Mouse (Mus musculus) heart, postnatal 10 days (tissue): ENCODE measurements at regions not wholly inside any gene's neighbourhood (a gene's known extent, or its start where the extent isn't known, plus 50 kb on each side); places are given as distances from the start of the nearest gene placed in this dataset.

Source experiments
- DNase-seq, 2 experiments: peaks; one replicate each; pipeline ENCODE4 v3.0.0; 2021
- intact Hi-C: fragments of 180-260 bp; cut with DNase I; formaldehyde crosslinking; loops from one replicate; pipeline ENCODE4 v1.15.1; 2025

GRCm38 (mm10) chr1:50622870-50623607, 277.4 kb upstream of the Tmeff2 start:
- intact Hi-C loops = no loop called here
- no peak for DNase-seq

GRCm38 (mm10) chr1:50629000-50629399, 271.4 kb upstream of the Tmeff2 start:
- intact Hi-C loops = no loop called here
- DNase-seq = no peak

- intact Hi-C loops = loop anchor here (5.0 kb wide), 1 partner anchor 68 kb away; no protein-coding TSS in a partner anchor
- DNase-seq = peak; percentile 10 to 21
Measured at GRCm38 (mm10) chr1:50629473-50630071, 270.9 kb upstream of the Tmeff2 start.

GRCm38 (mm10) chr1:50637992-50638391, 262.5 kb upstream of the Tmeff2 start:
- DNase-seq = no peak
- intact Hi-C loops = no loop called here

- intact Hi-C loops = no loop called here
- no peak for DNase-seq
Measured at GRCm38 (mm10) chr1:50646931-50647674, 253.3 kb upstream of the Tmeff2 start.

- intact Hi-C loops = no loop called here
- DNase-seq = no peak
Measured at GRCm38 (mm10) chr1:50651974-50652665, 248.3 kb upstream of the Tmeff2 start.

GRCm38 (mm10) chr1:50665139-50665538, 235.3 kb upstream of the Tmeff2 start:
- no peak for DNase-seq
- intact Hi-C loops = no loop called here

GRCm38 (mm10) chr1:50682971-50683370, 217.5 kb upstream of the Tmeff2 start:
- no peak for DNase-seq
- intact Hi-C loops = no loop called here

- intact Hi-C loops = no loop called here
- no peak for DNase-seq
Measured at GRCm38 (mm10) chr1:50685361-50685760, 215.1 kb upstream of the Tmeff2 start.

GRCm38 (mm10) chr1:50696916-50697315, 203.5 kb upstream of the Tmeff2 start:
- intact Hi-C loops = loop anchor here (5.0 kb wide), 1 partner anchor 65 kb away; no protein-coding TSS in a partner anchor
- DNase-seq = peak; percentile 41 to 58

GRCm38 (mm10) chr1:50697333-50698216, 202.9 kb upstream of the Tmeff2 start:
- intact Hi-C loops = loop anchor here (5.0 kb wide), 1 partner anchor 65 kb away; no protein-coding TSS in a partner anchor
- DNase-seq = no peak

- intact Hi-C loops = no loop called here
- DNase-seq = no peak
Measured at GRCm38 (mm10) chr1:50704639-50705038, 195.8 kb upstream of the Tmeff2 start.

- no peak for DNase-seq
Measured at GRCm38 (mm10) chr1:50745049-50745448, 155.4 kb upstream of the Tmeff2 start.

GRCm38 (mm10) chr1:50770211-50770610, 130.2 kb upstream of the Tmeff2 start:
- no peak for DNase-seq
- intact Hi-C loops = no loop called here

More at GRCm38 (mm10) chr1:50745049-50745448, 155.4 kb upstream of the Tmeff2 start:
- intact Hi-C loops = no loop called here

- intact Hi-C loops = no loop called here
- DNase-seq = no peak
Measured at GRCm38 (mm10) chr1:50795264-50795663, 105.2 kb upstream of the Tmeff2 start.

- intact Hi-C loops = no loop called here
- DNase-seq = no peak
Measured at GRCm38 (mm10) chr1:50798166-50798565, 102.3 kb upstream of the Tmeff2 start.

- intact Hi-C loops = loop anchor here (1.0 kb wide), 1 partner anchor 21 kb away; no protein-coding TSS in a partner anchor
- DNase-seq = no peak
Measured at GRCm38 (mm10) chr1:50806321-50806720, 94.1 kb upstream of the Tmeff2 start.

GRCm38 (mm10) chr1:50806821-50807220, 93.6 kb upstream of the Tmeff2 start:
- intact Hi-C loops = loop anchor here (1.0 kb wide), 1 partner anchor 20 kb away; no protein-coding TSS in a partner anchor
- DNase-seq = no peak

GRCm38 (mm10) chr1:50831663-50832062, 68.8 kb upstream of the Tmeff2 start:
- no peak for DNase-seq
- intact Hi-C loops = no loop called here

GRCm38 (mm10) chr1:50836123-50836522, 64.3 kb upstream of the Tmeff2 start:
- intact Hi-C loops = no loop called here

More at GRCm38 (mm10) chr1:50836123-50836522, 64.3 kb upstream of the Tmeff2 start:
- DNase-seq = no peak
